Mouse (Mus musculus) bone marrow, adult 2 months (tissue): ENCODE results near the gene Qpct.

ENCODE experiments used
- CTCF ChIP-seq: fragments of 200-500 bp; IDR thresholded peaks from 2 replicates; pipeline ENCODE4 v1.5.1; 2011; ENCODE audit warnings: low read length, control low read depth; ENCODE audit not compliant: control insufficient read depth, insufficient read depth
- POLR2A ChIP-seq: fragments of 200-500 bp; IDR thresholded peaks from 2 replicates; pipeline ENCODE4 v1.6.1; 2011; ENCODE audit warnings: low read depth, mild to moderate bottlenecking, control low read depth, low read length, borderline replicate concordance; ENCODE audit not compliant: control insufficient read depth

DNA sequence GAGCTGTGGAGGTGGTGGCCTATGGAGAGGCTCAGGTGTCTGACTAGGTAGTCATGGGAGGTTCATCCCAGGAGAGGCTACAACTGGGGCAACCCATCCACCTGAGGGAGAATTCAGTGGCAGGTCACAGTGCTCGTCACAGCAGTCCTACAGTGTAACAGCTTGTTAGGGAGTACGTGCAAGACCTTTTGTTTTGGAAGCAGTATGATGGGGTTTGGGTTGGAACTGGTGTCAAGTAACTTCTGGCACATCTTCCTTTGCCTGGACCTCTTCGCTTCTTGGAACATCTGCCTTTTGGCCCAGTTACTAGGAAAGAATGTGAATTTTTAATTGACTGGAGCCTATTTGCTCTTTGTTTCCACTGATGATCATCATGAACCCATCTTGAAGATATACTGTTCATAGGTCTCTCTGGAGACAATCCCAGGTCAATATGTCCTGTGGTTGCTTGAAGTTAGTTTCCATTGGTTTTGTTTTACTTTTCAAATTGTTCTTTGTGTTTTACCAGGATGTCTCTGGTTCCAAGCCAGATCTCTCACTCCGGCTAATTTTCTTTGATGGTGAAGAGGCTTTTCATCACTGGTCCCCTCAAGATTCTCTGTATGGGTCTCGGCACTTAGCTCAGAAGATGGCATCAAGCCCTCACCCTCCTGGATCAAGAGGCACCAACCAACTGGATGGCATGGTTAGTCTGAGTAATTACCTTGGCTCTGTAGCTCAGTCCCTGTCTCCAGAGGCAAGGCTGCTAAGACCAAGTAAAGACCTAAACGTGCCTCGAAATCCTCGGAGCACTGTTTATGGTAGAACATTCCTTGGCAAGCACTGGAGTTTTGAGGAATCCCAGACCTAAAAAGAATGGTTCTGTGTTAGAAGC lies 25.5 kb downstream of the Qpct start:
- no peak for TF ChIP-seq CTCF
- TF ChIP-seq POLR2A: no peak
